Mouse (Mus musculus): ENCODE measurements at regions not wholly inside any gene's neighbourhood (a gene's known extent, or its start where the extent isn't known, plus 50 kb on each side); places are given as distances from the start of the nearest gene placed in this dataset.

DNA sequence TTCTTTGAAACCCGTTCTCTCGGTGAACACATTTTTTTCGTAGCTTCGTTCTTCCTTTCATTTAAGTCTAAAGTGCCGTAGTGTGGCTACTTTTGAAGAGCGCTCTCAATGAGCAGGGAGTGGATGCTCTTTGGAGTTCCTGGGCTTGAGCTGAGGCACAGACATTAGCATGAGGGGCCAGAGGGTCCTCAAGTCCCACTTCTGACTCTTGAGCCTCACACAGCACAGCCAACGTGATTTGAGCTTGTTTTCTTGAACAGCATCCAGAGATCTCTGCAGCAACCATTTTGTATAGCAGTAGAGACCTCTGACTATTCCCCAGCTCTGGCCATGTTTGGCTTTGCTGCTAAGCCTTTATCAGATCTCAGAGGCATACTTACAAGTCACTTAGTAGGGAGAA, 269.2 kb upstream of the Myt1l start:
- 74% methylated on average over 7 of the region's 7 CpGs for WGBS
- Histone ChIP-seq H3K27ac (no peak overlapping the region), H3K27me3 (ENCODE audit: control insufficient read depth, insufficient read depth, low read length) (no peaks in the 10 kb centered on the region), H3K4me3 (no peak overlapping the region), H3K79me2 (replicated peaks; ENCODE audit: control insufficient read depth, insufficient read depth, low read length) (no peaks in the 10 kb centered on the region), H3K36me3 (ENCODE audit: control insufficient read depth, insufficient read depth, low read length) (no peaks in the 10 kb centered on the region), H3K9ac (ENCODE audit: low read depth, low read length) (no peak overlapping the region), H3K4me1 (ENCODE audit: control insufficient read depth, insufficient read depth, low read length) (no peaks in the 10 kb centered on the region)
- no peak for DNase-seq
- intact Hi-C loops (cut with DNase I) = no loop called here
- TF ChIP-seq POLR2A (IDR thresholded peaks at IDR 0.05; ENCODE audit: insufficient read depth, low read depth, low read length) = no peak
- TF ChIP-seq CTCF (IDR thresholded peaks at IDR 0.05) = no peak
- TF ChIP-seq EP300 (IDR thresholded peaks at IDR 0.05; ENCODE audit: insufficient read depth, low read depth, low read length) = no peak

DNA sequence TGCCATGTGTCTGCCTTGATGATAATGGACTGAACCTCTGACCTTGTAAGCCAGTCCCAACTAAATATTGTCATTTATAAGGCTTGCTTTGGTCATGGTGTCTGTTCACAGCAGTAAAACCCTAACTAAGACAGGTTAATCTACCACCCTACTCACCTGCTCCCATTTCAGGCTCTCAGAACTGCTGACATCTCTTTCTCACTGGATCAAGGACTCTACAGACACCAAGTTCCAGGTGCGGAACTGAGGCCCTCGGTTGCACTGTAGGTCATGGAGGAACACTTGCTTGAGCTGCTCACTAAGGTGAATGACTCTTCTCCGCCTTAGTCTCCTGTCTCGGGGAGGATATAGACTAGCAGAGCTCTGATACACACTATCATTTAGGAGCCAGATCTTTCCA, 254.0 kb upstream of the Myt1l start:
- no peak overlapping the region for H3K4me3 ChIP-seq
- H3K27ac ChIP-seq = no peak overlapping the region
- TF ChIP-seq POLR2A (IDR thresholded peaks at IDR 0.05; ENCODE audit: insufficient read depth, low read depth, low read length) (no peak), EP300 (IDR thresholded peaks at IDR 0.05; ENCODE audit: insufficient read depth, low read depth, low read length) (no peak), CTCF (IDR thresholded peaks at IDR 0.05) (no peak)
- no peak for DNase-seq
- no peaks in the 10 kb centered on the region for H3K27me3 ChIP-seq (ENCODE audit: control insufficient read depth, insufficient read depth, low read length)
- no peaks in the 10 kb centered on the region for H3K36me3 ChIP-seq (ENCODE audit: control insufficient read depth, insufficient read depth, low read length)
- H3K79me2 ChIP-seq (replicated peaks; ENCODE audit: control insufficient read depth, insufficient read depth, low read length) = no peaks in the 10 kb centered on the region
- H3K4me1 ChIP-seq (ENCODE audit: control insufficient read depth, insufficient read depth, low read length) = no peaks in the 10 kb centered on the region
- 91% methylated on average over 4 of the region's 4 CpGs for WGBS
- intact Hi-C loops (cut with DNase I) = no loop called here
- no peak overlapping the region for H3K9ac ChIP-seq (ENCODE audit: low read depth, low read length)

DNA sequence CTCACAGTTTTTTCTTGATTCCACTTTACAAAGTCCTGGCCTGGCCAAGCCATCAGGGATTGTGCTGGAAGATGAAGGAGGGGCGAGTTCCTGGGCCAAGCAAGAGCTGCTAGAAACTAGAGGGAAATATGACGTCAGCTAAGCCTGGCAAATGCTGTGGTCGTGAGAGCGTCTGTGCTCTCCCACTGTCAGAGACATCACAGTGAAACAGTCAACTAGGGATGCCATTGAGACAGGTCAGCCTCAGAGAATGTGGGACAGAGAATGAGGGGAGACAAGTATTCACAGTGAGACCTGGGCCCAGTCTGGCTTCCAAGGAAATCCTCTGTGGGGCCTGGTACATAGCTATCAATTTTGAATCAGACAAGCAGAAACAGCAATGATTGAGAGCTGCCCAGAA, 252.5 kb upstream of the Myt1l start:
- TF ChIP-seq EP300 (IDR thresholded peaks at IDR 0.05; ENCODE audit: insufficient read depth, low read depth, low read length) = no peak
- no peak for TF ChIP-seq POLR2A (IDR thresholded peaks at IDR 0.05; ENCODE audit: insufficient read depth, low read depth, low read length)
- TF ChIP-seq CTCF (IDR thresholded peaks at IDR 0.05) = no peak
- Histone ChIP-seq H3K4me1 (ENCODE audit: control insufficient read depth, insufficient read depth, low read length) (no peaks in the 10 kb centered on the region), H3K4me3 (no peak overlapping the region), H3K36me3 (ENCODE audit: control insufficient read depth, insufficient read depth, low read length) (no peaks in the 10 kb centered on the region), H3K27me3 (ENCODE audit: control insufficient read depth, insufficient read depth, low read length) (peaks cover 2% of the 10 kb centered on the region; the same call in 1 of the 2 replicates), H3K79me2 (replicated peaks; ENCODE audit: control insufficient read depth, insufficient read depth, low read length) (no peaks in the 10 kb centered on the region), H3K27ac (no peak overlapping the region), H3K9ac (ENCODE audit: low read depth, low read length) (no peak overlapping the region)
- WGBS = 53% methylated on average over 4 of the region's 4 CpGs
- intact Hi-C loops (cut with DNase I) = no loop called here
- no peak for DNase-seq

DNA sequence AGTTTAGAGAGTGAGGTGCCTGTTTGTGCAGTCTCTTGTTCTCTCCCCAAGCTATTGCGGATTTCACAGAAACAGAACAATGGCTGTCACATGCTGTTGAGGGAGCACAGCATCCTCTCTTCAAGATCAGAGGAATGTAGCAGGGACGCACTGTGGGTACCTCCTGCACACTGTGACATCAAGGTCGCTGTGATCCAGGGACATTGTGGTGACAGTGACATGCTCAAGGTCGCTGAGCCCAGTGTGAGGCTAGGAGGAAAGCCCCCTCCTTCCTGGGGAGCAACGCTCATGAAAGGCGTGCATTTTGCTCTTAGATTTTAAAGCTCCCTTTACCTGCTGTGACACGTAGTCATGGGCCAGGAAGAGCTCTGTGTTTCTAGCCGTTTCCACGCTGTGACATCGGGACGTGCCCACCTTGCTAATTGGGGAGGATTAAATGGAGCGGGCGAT, 248.5 kb upstream of the Myt1l start:
- Histone ChIP-seq H3K9ac (ENCODE audit: low read depth, low read length) (no peak overlapping the region), H3K79me2 (replicated peaks; ENCODE audit: control insufficient read depth, insufficient read depth, low read length) (no peaks in the 10 kb centered on the region), H3K27ac (no peak overlapping the region), H3K4me3 (no peak overlapping the region), H3K4me1 (ENCODE audit: control insufficient read depth, insufficient read depth, low read length) (no peaks in the 10 kb centered on the region), H3K27me3 (ENCODE audit: control insufficient read depth, insufficient read depth, low read length) (peaks cover 3% of the 10 kb centered on the region; the same call in 1 of the 2 replicates), H3K36me3 (ENCODE audit: control insufficient read depth, insufficient read depth, low read length) (no peaks in the 10 kb centered on the region)
- WGBS = 14% methylated on average over 13 of the region's 13 CpGs
- DNase-seq = no peak
- TF ChIP-seq POLR2A (IDR thresholded peaks at IDR 0.05; ENCODE audit: insufficient read depth, low read depth, low read length) = no peak
- TF ChIP-seq EP300 (IDR thresholded peaks at IDR 0.05; ENCODE audit: insufficient read depth, low read depth, low read length) = no peak
- TF ChIP-seq CTCF (IDR thresholded peaks at IDR 0.05) = no peak
- intact Hi-C loops (cut with DNase I) = no loop called here

DNA sequence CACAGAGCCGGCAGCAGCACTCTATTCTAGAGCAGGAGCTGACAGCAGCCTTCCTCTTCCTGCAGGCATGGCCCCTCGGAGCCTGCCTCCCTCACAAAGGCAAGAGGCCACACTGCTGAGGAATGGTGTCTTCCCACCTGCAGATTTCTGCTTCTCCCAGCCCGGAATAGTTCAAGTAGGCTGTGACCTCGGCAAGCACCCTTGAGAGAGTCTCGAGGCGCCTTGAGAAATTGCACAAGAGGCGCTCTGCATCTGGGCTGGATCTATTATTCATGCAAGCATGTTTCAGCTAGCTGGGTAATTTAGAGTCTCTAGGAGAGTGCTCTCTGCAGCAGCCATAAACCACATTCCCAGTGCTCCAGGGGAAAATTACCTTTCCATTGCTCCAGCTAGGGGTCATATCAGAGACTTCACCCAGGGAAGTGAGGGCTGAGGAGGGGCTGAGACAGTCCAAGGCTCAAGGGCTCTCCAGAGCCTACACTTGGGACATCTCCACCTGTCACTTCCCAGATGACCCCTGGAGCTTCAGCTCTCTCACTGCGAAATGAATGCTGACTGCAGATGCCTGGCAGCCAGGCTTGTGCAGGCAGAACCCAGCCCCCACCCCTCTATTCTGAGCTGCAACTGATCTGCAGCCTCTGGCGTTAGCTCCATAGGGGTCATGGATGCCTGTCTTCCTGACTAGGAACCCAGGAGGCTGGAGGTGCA, 247.9 kb upstream of the Myt1l start:
- no peak overlapping the region for H3K9ac ChIP-seq (ENCODE audit: low read depth, low read length)
- H3K4me3 ChIP-seq = no peak overlapping the region
- no peak overlapping the region for H3K27ac ChIP-seq
- TF ChIP-seq POLR2A (IDR thresholded peaks at IDR 0.05; ENCODE audit: insufficient read depth, low read depth, low read length) (no peak), EP300 (IDR thresholded peaks at IDR 0.05; ENCODE audit: insufficient read depth, low read depth, low read length) (no peak)
- no peaks in the 10 kb centered on the region for H3K4me1 ChIP-seq (ENCODE audit: control insufficient read depth, insufficient read depth, low read length)
- DNase-seq = no peak
- H3K36me3 ChIP-seq (ENCODE audit: control insufficient read depth, insufficient read depth, low read length) = no peaks in the 10 kb centered on the region
- WGBS = 14% methylated on average over 9 of the region's 9 CpGs
- no peaks in the 10 kb centered on the region for H3K79me2 ChIP-seq (replicated peaks; ENCODE audit: control insufficient read depth, insufficient read depth, low read length)
- intact Hi-C loops (cut with DNase I) = no loop called here
- peaks cover 3% of the 10 kb centered on the region; the same call in 1 of the 2 replicates for H3K27me3 ChIP-seq (ENCODE audit: control insufficient read depth, insufficient read depth, low read length)

DNA sequence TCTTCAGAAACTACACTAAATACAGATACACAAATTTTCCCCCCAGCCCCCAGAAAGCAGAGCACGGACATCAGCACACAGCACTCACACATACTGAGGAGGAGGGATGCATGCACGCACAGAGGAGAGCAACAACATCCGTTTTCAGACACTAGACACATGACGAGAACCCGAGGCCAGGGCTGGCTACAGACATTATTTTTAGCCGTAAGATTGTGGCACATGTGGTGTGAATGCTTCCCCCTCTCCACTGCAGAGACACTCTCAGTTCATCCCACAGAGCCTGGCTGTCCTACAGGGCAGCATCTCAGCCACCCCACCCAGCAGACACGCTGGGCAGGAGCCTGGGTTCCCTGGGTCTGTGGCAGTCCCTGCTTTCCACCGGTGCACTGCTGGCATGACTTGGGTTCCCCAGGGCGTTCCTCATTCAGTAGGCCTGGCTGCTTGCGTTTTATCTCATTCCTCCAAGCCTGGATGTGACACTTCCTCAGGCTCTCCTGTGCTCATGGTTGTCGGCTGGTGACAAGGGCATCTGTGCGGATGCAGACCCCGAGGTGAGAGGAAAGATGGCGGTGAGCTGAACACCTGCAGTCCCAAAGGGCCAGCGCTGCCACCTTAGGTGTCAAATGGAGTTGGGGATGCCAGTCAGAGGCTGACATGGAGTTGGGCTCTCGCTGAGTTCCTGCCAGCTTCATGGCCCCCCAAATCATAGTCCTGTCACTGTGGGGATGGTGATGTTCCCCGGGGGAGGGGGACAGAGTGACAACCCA, 247.1 kb upstream of the Myt1l start:
- Histone ChIP-seq H3K9ac (ENCODE audit: low read depth, low read length) (no peak overlapping the region), H3K79me2 (replicated peaks; ENCODE audit: control insufficient read depth, insufficient read depth, low read length) (no peaks in the 10 kb centered on the region), H3K4me1 (ENCODE audit: control insufficient read depth, insufficient read depth, low read length) (no peaks in the 10 kb centered on the region), H3K27ac (no peak overlapping the region), H3K36me3 (ENCODE audit: control insufficient read depth, insufficient read depth, low read length) (no peaks in the 10 kb centered on the region), H3K4me3 (no peak overlapping the region), H3K27me3 (ENCODE audit: control insufficient read depth, insufficient read depth, low read length) (peaks cover 3% of the 10 kb centered on the region; the same call in 1 of the 2 replicates)
- intact Hi-C loops (cut with DNase I) = no loop called here
- TF ChIP-seq POLR2A (IDR thresholded peaks at IDR 0.05; ENCODE audit: insufficient read depth, low read depth, low read length) (no peak), CTCF (IDR thresholded peaks at IDR 0.05) (no peak), EP300 (IDR thresholded peaks at IDR 0.05; ENCODE audit: insufficient read depth, low read depth, low read length) (no peak)
- DNase-seq = no peak
- 42% methylated on average over 17 of the region's 17 CpGs for WGBS

All from heart, adult 2 months (tissue).